Comparison of ENCODE assay signal across 8 mouse cellular contexts in genomic region chr16:5013054-5013838, GRCm38 (mm10). TPM values are rescaled to one million over a fixed set of nuclear protein-coding genes. Genes with fewer than 3 reads are reported as not detected.
DNase-seq lines count a peak whose midpoint lies in the region; ATAC-seq lines count a peak whose summit lies in the region.

Gene Rogdi (minus strand): TSS chr16:5013553.

- H3K9ac ChIP-seq in intestine, embryonic 14.5 days (ENCODE audit: low read length): peak within 1 kb of the TSS; percentile 67

- peaks cover 51% of the 10 kb centered on the region for H3K36me3 ChIP-seq in intestine, embryonic 14.5 days (ENCODE audit: control insufficient read depth, insufficient read depth, low read length)

- H3K4me2 ChIP-seq in intestine, embryonic 14.5 days (ENCODE audit: low read length): peak within 1 kb of the TSS; percentile 67

- peaks cover 10% of the 10 kb centered on the region for H3K4me1 ChIP-seq in intestine, embryonic 14.5 days (replicated peaks; ENCODE audit: control insufficient read depth, insufficient read depth, low read length)

- intact Hi-C loops in left cerebral cortex, postnatal 14 days (cut with DNase I): loop anchor here (5.0 kb wide), 2 partner anchors 36 to 51 kb away; partner anchors contain the start of gene Anks3

- H3K9me3 ChIP-seq in intestine, embryonic 14.5 days (ENCODE audit: control insufficient read depth, low read length): no peaks in the 10 kb centered on the region

- under 1% methylated on average over 56 of the region's 63 CpGs for WGBS in intestine, embryonic 14.5 days

- H3K27me3 ChIP-seq in intestine, embryonic 14.5 days (replicated peaks; ENCODE audit: control insufficient read depth, insufficient read depth, low read length): no peaks in the 10 kb centered on the region

- peak within 1 kb of the TSS; percentile 73 for H3K4me3 ChIP-seq in intestine, embryonic 14.5 days (ENCODE audit: low read depth, low read length)

- H3K27ac ChIP-seq in intestine, embryonic 14.5 days (ENCODE audit: low read depth): peak within 1 kb of the TSS; percentile 51; the same call in 1 of the 2 replicates

- peak; percentile 87 to 93 for DNase-seq in adrenal gland, adult 18-20 months (ENCODE audit: low spot score in 2 of 2)
- peak; percentile 99 for DNase-seq in embryo, embryonic 11 days
- DNase-seq in gastrocnemius, postnatal 25 days: peak; percentile 99
- DNase-seq in intestine, embryonic 14.5 days (ENCODE audit: low spot score): peak; percentile 99
- peak; percentile 99 to 100 for DNase-seq in left cerebral cortex, postnatal 14 days (ENCODE audit: low spot score in 2 of 2)
- peak; percentile 99 for DNase-seq in mesoderm, embryonic 11.5 days (ENCODE audit: low read depth, low spot score)
- DNase-seq in right cerebral cortex, postnatal 36 days (ENCODE audit: low spot score in 2 of 2): peak; percentile 99 to 100
- DNase-seq in yolk sac, embryonic 10.5 days (ENCODE audit: low spot score): peak; percentile 99

- ATAC-seq in intestine, embryonic 14.5 days (replicated peaks; ENCODE audit: low FRiP score, low TSS enrichment, low read depth): peak; percentile 99

RNA-seq across cellular contexts. Expression of gene Rogdi, which starts in this region (rescaled TPM):
- total RNA-seq in adrenal gland, adult 18-20 months (2021): 10 to 100 TPM; 20.7 to 28.3 TPM
- total RNA-seq in gastrocnemius, postnatal 25 days (2021): 1 to 10 TPM; 7.8 to 9.3 TPM
- polyA plus RNA-seq in intestine, embryonic 14.5 days (2014; fragmentation: Nextera tagmentation; extraction: Ambion mirVana): 57.0 and 59.3 TPM in 2 replicates
- total RNA-seq in left cerebral cortex, postnatal 14 days (2021): 100 to 1,000 TPM; 202 to 212 TPM

Comparison
In these comparisons a context has a peak if more than half of its experiments do, and no peak if none do; other contexts are left out.
1. Peak in every context shown above with its lines: DNase-seq, ATAC-seq, H3K4me3 ChIP-seq and H3K27ac ChIP-seq.
2. RNA of gene Rogdi (total RNA-seq): 202 to 212 TPM in left cerebral cortex, postnatal 14 days; 20.7 to 28.3 TPM in adrenal gland, adult 18-20 months and 7.8 to 9.3 TPM in gastrocnemius, postnatal 25 days; every median in the first group is over 4 times any median in the second.